Mouse (Mus musculus): ENCODE results near the gene Triobp. TPM values are rescaled to one million over a fixed set of nuclear protein-coding genes. Genes with fewer than 3 reads are reported as not detected.
"Not testable (repeated sequence)": the region's sequence is repeated elsewhere in the genome, so short reads cannot be mapped to it uniquely, and the experiment has no call there.

Gene Triobp
- polyA plus RNA-seq, 1 experiment from 2014 or later: 46.5 TPM

GRCm38 (mm10) chr15:79006638-79007037 is 59.1 kb downstream of the Triobp start:
- ATAC-seq (ENCODE audit: low FRiP score, low TSS enrichment) (no peak), DNase-seq (peak; percentile 41)
- H3K9me3 ChIP-seq (ENCODE audit: control insufficient read depth, low read length): no peaks in the 10 kb centered on the region
- H3K27ac ChIP-seq (replicated peaks; ENCODE audit: low read depth, low read length): no peak overlapping the region
- H3K4me3 ChIP-seq (replicated peaks; ENCODE audit: low read depth, low read length): no peak overlapping the region
- no peak overlapping the region for H3K4me2 ChIP-seq (ENCODE audit: low read length)
- peaks cover 51% of the 10 kb centered on the region for H3K36me3 ChIP-seq (ENCODE audit: control insufficient read depth, insufficient read depth, low read length)
- no peaks in the 10 kb centered on the region for H3K27me3 ChIP-seq (ENCODE audit: control insufficient read depth, insufficient read depth, low read length)
- WGBS: 77% methylated on average over 3 of the region's 3 CpGs
- no peaks in the 10 kb centered on the region for H3K4me1 ChIP-seq (ENCODE audit: control insufficient read depth, insufficient read depth, low read length)
- no peak overlapping the region for H3K9ac ChIP-seq (replicated peaks; ENCODE audit: low read length)

- DNase-seq: no peak
- Histone ChIP-seq H3K4me2 (ENCODE audit: low read length) (no peak overlapping the region), H3K9ac (replicated peaks; ENCODE audit: low read length) (no peak overlapping the region), H3K4me1 (ENCODE audit: control insufficient read depth, insufficient read depth, low read length) (no peaks in the 10 kb centered on the region), H3K36me3 (ENCODE audit: control insufficient read depth, insufficient read depth, low read length) (peaks cover 47% of the 10 kb centered on the region), H3K4me3 (replicated peaks; ENCODE audit: low read depth, low read length) (no peak overlapping the region), H3K27ac (replicated peaks; ENCODE audit: low read depth, low read length) (no peak overlapping the region), H3K9me3 (ENCODE audit: control insufficient read depth, low read length) (no peaks in the 10 kb centered on the region), H3K27me3 (ENCODE audit: control insufficient read depth, insufficient read depth, low read length) (no peaks in the 10 kb centered on the region)
- WGBS: 89% methylated on average over 5 of the region's 5 CpGs
- ATAC-seq (ENCODE audit: low FRiP score, low TSS enrichment): no peak
Measured at GRCm38 (mm10) chr15:79007059-79007458, 59.5 kb downstream of the Triobp start.

GRCm38 (mm10) chr15:79007836-79008235 is 60.3 kb downstream of the Triobp start:
- WGBS: 94% methylated on average over 6 of the region's 6 CpGs
- H3K9me3 ChIP-seq (ENCODE audit: control insufficient read depth, low read length); H3K4me3 ChIP-seq (replicated peaks; ENCODE audit: low read depth, low read length); H3K27me3 ChIP-seq (ENCODE audit: control insufficient read depth, insufficient read depth, low read length); DNase-seq; H3K9ac ChIP-seq (replicated peaks; ENCODE audit: low read length); H3K4me2 ChIP-seq (ENCODE audit: low read length); H3K4me1 ChIP-seq (ENCODE audit: control insufficient read depth, insufficient read depth, low read length); H3K27ac ChIP-seq (replicated peaks; ENCODE audit: low read depth, low read length); ATAC-seq (ENCODE audit: low FRiP score, low TSS enrichment): not testable (repeated sequence)
- H3K36me3 ChIP-seq (ENCODE audit: control insufficient read depth, insufficient read depth, low read length): peaks cover 40% of the 10 kb centered on the region

GRCm38 (mm10) chr15:79009734-79010133 is 62.2 kb downstream of the Triobp start:
- no peaks in the 10 kb centered on the region for H3K4me1 ChIP-seq (ENCODE audit: control insufficient read depth, insufficient read depth, low read length)
- peaks cover 22% of the 10 kb centered on the region for H3K36me3 ChIP-seq (ENCODE audit: control insufficient read depth, insufficient read depth, low read length)
- H3K9ac ChIP-seq (replicated peaks; ENCODE audit: low read length): no peak overlapping the region
- WGBS: 70% methylated on average over 5 of the region's 5 CpGs
- ATAC-seq (ENCODE audit: low FRiP score, low TSS enrichment): no peak
- no peak for DNase-seq
- no peaks in the 10 kb centered on the region for H3K9me3 ChIP-seq (ENCODE audit: control insufficient read depth, low read length)
- no peak overlapping the region for H3K4me3 ChIP-seq (replicated peaks; ENCODE audit: low read depth, low read length)
- H3K27ac ChIP-seq (replicated peaks; ENCODE audit: low read depth, low read length): no peak overlapping the region
- no peak overlapping the region for H3K4me2 ChIP-seq (ENCODE audit: low read length)
- no peaks in the 10 kb centered on the region for H3K27me3 ChIP-seq (ENCODE audit: control insufficient read depth, insufficient read depth, low read length)

GRCm38 (mm10) chr15:79011550-79011949 is 64.0 kb downstream of the Triobp start:
- ATAC-seq (ENCODE audit: low FRiP score, low TSS enrichment) (no peak), DNase-seq (no peak)
- H3K9me3 ChIP-seq (ENCODE audit: control insufficient read depth, low read length): no peaks in the 10 kb centered on the region
- H3K4me1 ChIP-seq (ENCODE audit: control insufficient read depth, insufficient read depth, low read length): no peaks in the 10 kb centered on the region
- peaks cover 4% of the 10 kb centered on the region; the same call in 1 of the 2 replicates for H3K36me3 ChIP-seq (ENCODE audit: control insufficient read depth, insufficient read depth, low read length)
- H3K27me3 ChIP-seq (ENCODE audit: control insufficient read depth, insufficient read depth, low read length): no peaks in the 10 kb centered on the region
- H3K4me3 ChIP-seq (replicated peaks; ENCODE audit: low read depth, low read length): no peak overlapping the region
- no peak overlapping the region for H3K4me2 ChIP-seq (ENCODE audit: low read length)
- WGBS: 55% methylated on average over 10 of the region's 10 CpGs
- no peak overlapping the region for H3K9ac ChIP-seq (replicated peaks; ENCODE audit: low read length)
- no peak overlapping the region for H3K27ac ChIP-seq (replicated peaks; ENCODE audit: low read depth, low read length)

- DNase-seq (peak; percentile 32), ATAC-seq (ENCODE audit: low FRiP score, low TSS enrichment) (no peak)
- Histone ChIP-seq H3K27me3 (ENCODE audit: control insufficient read depth, insufficient read depth, low read length) (no peaks in the 10 kb centered on the region), H3K4me1 (ENCODE audit: control insufficient read depth, insufficient read depth, low read length) (no peaks in the 10 kb centered on the region), H3K27ac (replicated peaks; ENCODE audit: low read depth, low read length) (no peak overlapping the region), H3K4me3 (replicated peaks; ENCODE audit: low read depth, low read length) (no peak overlapping the region), H3K36me3 (ENCODE audit: control insufficient read depth, insufficient read depth, low read length) (no peaks in the 10 kb centered on the region), H3K9ac (replicated peaks; ENCODE audit: low read length) (no peak overlapping the region), H3K9me3 (ENCODE audit: control insufficient read depth, low read length) (no peaks in the 10 kb centered on the region), H3K4me2 (ENCODE audit: low read length) (no peak overlapping the region)
- WGBS: 59% methylated on average over 7 of the region's 7 CpGs
Measured at GRCm38 (mm10) chr15:79013382-79013781, 65.9 kb downstream of the Triobp start.

GRCm38 (mm10) chr15:79018191-79018590 is 70.7 kb downstream of the Triobp start:
- no peak overlapping the region for H3K9ac ChIP-seq (replicated peaks; ENCODE audit: low read length)
- no peaks in the 10 kb centered on the region for H3K4me1 ChIP-seq (ENCODE audit: control insufficient read depth, insufficient read depth, low read length)
- H3K4me3 ChIP-seq (replicated peaks; ENCODE audit: low read depth, low read length): no peak overlapping the region
- no peak overlapping the region for H3K4me2 ChIP-seq (ENCODE audit: low read length)
- no peaks in the 10 kb centered on the region for H3K27me3 ChIP-seq (ENCODE audit: control insufficient read depth, insufficient read depth, low read length)
- no peak for ATAC-seq (ENCODE audit: low FRiP score, low TSS enrichment)
- no peak for DNase-seq
- no peak overlapping the region for H3K27ac ChIP-seq (replicated peaks; ENCODE audit: low read depth, low read length)
- no peaks in the 10 kb centered on the region for H3K36me3 ChIP-seq (ENCODE audit: control insufficient read depth, insufficient read depth, low read length)
- 52% methylated on average over 4 of the region's 4 CpGs for WGBS
- no peaks in the 10 kb centered on the region for H3K9me3 ChIP-seq (ENCODE audit: control insufficient read depth, low read length)

- ATAC-seq (ENCODE audit: low FRiP score, low TSS enrichment): no peak
- no peak overlapping the region for H3K27ac ChIP-seq (replicated peaks; ENCODE audit: low read depth, low read length)
- peak; percentile 50 for DNase-seq
- no peaks in the 10 kb centered on the region for H3K9me3 ChIP-seq (ENCODE audit: control insufficient read depth, low read length)
- WGBS: 51% methylated on average over 3 of the region's 3 CpGs
- H3K36me3 ChIP-seq (ENCODE audit: control insufficient read depth, insufficient read depth, low read length): no peaks in the 10 kb centered on the region
- no peaks in the 10 kb centered on the region for H3K4me1 ChIP-seq (ENCODE audit: control insufficient read depth, insufficient read depth, low read length)
- H3K9ac ChIP-seq (replicated peaks; ENCODE audit: low read length): no peak overlapping the region
- H3K4me2 ChIP-seq (ENCODE audit: low read length): no peak overlapping the region
- H3K27me3 ChIP-seq (ENCODE audit: control insufficient read depth, insufficient read depth, low read length): no peaks in the 10 kb centered on the region
- H3K4me3 ChIP-seq (replicated peaks; ENCODE audit: low read depth, low read length): no peak overlapping the region
Measured at GRCm38 (mm10) chr15:79018886-79019285, 71.4 kb downstream of the Triobp start.

GRCm38 (mm10) chr15:79022671-79023230 is 75.2 kb downstream of the Triobp start:
- H3K4me1 ChIP-seq (ENCODE audit: control insufficient read depth, insufficient read depth, low read length): peaks cover 13% of the 10 kb centered on the region
- no peak overlapping the region for H3K4me3 ChIP-seq (replicated peaks; ENCODE audit: low read depth, low read length)
- H3K9ac ChIP-seq (replicated peaks; ENCODE audit: low read length): peak overlapping the region; percentile 31; the same call in 1 of the 2 replicates
- DNase-seq: no peak
- no peak overlapping the region for H3K4me2 ChIP-seq (ENCODE audit: low read length)
- H3K27ac ChIP-seq (replicated peaks; ENCODE audit: low read depth, low read length): no peak overlapping the region
- no peaks in the 10 kb centered on the region for H3K27me3 ChIP-seq (ENCODE audit: control insufficient read depth, insufficient read depth, low read length)
- H3K9me3 ChIP-seq (ENCODE audit: control insufficient read depth, low read length): no peaks in the 10 kb centered on the region
- no peak for ATAC-seq (ENCODE audit: low FRiP score, low TSS enrichment)
- WGBS: 75% methylated on average over 10 of the region's 10 CpGs
- H3K36me3 ChIP-seq (ENCODE audit: control insufficient read depth, insufficient read depth, low read length): no peaks in the 10 kb centered on the region

Data from midbrain, embryonic 14.5 days (tissue).